Mouse (Mus musculus) hindbrain, embryonic 14.5 days (tissue): ENCODE results near the gene Serping1. TPM values are rescaled to one million over a fixed set of nuclear protein-coding genes. Genes with fewer than 3 reads are reported as not detected.

Source experiments
- ATAC-seq: fragments of 200-750 bp; cut with Nextera tagmentation; 2 replicates; pipeline ENCODE4 v1.8.0; 2017; ENCODE audit warnings: moderate number of reproducible peaks, mild to moderate bottlenecking, moderate TSS enrichment, moderate library complexity; ENCODE audit not compliant: low FRiP score
- DNase-seq: peaks from one replicate; pipeline ENCODE4 v3.0.0-alpha.2; 2015; ENCODE audit warnings: low spot score
- H3K27ac ChIP-seq: fragments of 300-500 bp; sonication (generic); 2 replicates; pipeline ENCODE4 v1.5.1; 2014; ENCODE audit warnings: mild to moderate bottlenecking, moderate library complexity
- H3K27me3 ChIP-seq: fragments of 300-500 bp; sonication (generic); 2 replicates; pipeline ENCODE4 v1.6.1; 2014; ENCODE audit warnings: mild to moderate bottlenecking, low read length, mixed read lengths; ENCODE audit not compliant: control insufficient read depth, insufficient read depth
- H3K36me3 ChIP-seq: fragments of 300-500 bp; sonication (generic); replicated peaks from 2 replicates; pipeline ENCODE4 v1.6.1; 2014; ENCODE audit not compliant: control insufficient read depth, insufficient read depth
- H3K4me1 ChIP-seq: fragments of 300-500 bp; sonication (generic); replicated peaks from 2 replicates; pipeline ENCODE4 v1.6.1; 2014; ENCODE audit warnings: antibody characterized with exemption, low read length, mixed read lengths; ENCODE audit not compliant: control insufficient read depth, insufficient read depth
- H3K4me2 ChIP-seq: fragments of 300-500 bp; sonication (generic); replicated peaks from 2 replicates; pipeline ENCODE4 v1.6.1; 2014; ENCODE audit warnings: mild to moderate bottlenecking, moderate library complexity
- H3K4me3 ChIP-seq: fragments of 300-500 bp; sonication (generic); replicated peaks from 2 replicates; pipeline ENCODE4 v1.5.1; 2014; ENCODE audit warnings: mild to moderate bottlenecking, low read length
- H3K9ac ChIP-seq: fragments of 300-500 bp; sonication (generic); 2 replicates; pipeline ENCODE4 v1.6.1; 2014
- H3K9me3 ChIP-seq: fragments of 300-500 bp; sonication (generic); 2 replicates; pipeline ENCODE4 v1.6.1; 2016; ENCODE audit warnings: low read length; ENCODE audit not compliant: control insufficient read depth
- WGBS: fragments of 180-500 bp; shearing (Covaris S2); extraction: QIAGEN DNeasy Blood & Tissue Kit; methylation state at CpG from one replicate; pipeline ENCODE4 v1.1.7; 2014; 5-methylcytosine and 5-hydroxymethylcytosine counted together
- polyA plus RNA-seq: library from polyadenylated mRNA; unstranded; fragments of >200 nt; fragmentation: Nextera tagmentation; extraction: Ambion mirVana; gene quantifications from 2 replicates; pipeline ENCODE4 v1.2.1, GENCODE M21; 2014

Gene Serping1
- polyA plus RNA-seq, 1 experiment from 2014 or later: 36.3 TPM

DNA sequence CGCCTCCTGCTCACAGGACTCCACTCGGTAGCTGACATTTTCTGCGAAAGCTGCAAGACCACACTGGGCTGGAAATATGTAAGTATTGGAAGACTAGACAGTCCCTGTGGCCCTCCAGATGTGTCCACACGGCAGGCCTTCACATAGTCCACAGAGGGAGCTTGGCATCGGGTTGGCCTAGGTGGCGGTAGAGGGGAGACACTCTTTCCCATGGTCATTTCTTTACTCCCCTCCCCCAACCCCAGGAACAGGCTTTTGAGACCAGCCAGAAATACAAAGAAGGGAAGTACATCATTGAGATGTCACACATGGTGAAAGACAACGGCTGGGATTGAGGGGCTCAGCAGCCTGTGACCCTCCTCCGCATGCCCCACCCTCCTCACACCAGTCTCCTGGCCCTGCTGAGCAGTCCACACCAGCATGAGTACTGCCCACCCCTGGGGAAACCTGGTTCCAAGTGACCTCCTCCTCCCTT is 37.8 kb downstream of the Serping1 start:
- DNase-seq (peak; percentile 41), ATAC-seq (no peak)
- H3K27ac ChIP-seq: no peak overlapping the region
- H3K4me2 ChIP-seq: peak overlapping the region; percentile 68
- H3K27me3 ChIP-seq: no peaks in the 10 kb centered on the region
- peaks cover 78% of the 10 kb centered on the region for H3K4me1 ChIP-seq
- 2% methylated on average over 8 of the region's 8 CpGs for WGBS
- H3K4me3 ChIP-seq: peak overlapping the region; percentile 23; the same call in 1 of the 2 replicates
- H3K9me3 ChIP-seq: no peaks in the 10 kb centered on the region
- H3K36me3 ChIP-seq: 0 out of 2 replicates have a peak, but pooled peaks cover 7% of the 10 kb centered on the region
- H3K9ac ChIP-seq: peak overlapping the region; percentile 49

- WGBS: 5% methylated on average over 27 of the region's 27 CpGs
- Histone ChIP-seq H3K9me3 (no peaks in the 10 kb centered on the region), H3K4me3 (peak overlapping the region; percentile 23), H3K4me2 (peak overlapping the region; percentile 68), H3K36me3 (0 out of 2 replicates have a peak, but pooled peaks cover 7% of the 10 kb centered on the region), H3K4me1 (peaks cover 68% of the 10 kb centered on the region), H3K9ac (peak overlapping the region; percentile 49), H3K27ac (no peak overlapping the region), H3K27me3 (no peaks in the 10 kb centered on the region)
- ATAC-seq (no peak), DNase-seq (no peak)
Measured at GRCm38 (mm10) chr2:84736312-84737161, 38.7 kb downstream of the Serping1 start.

GRCm38 (mm10) chr2:84735346-84735920 is 39.8 kb downstream of the Serping1 start:
- whole genome bisulfite sequencing: 19% methylated on average over 7 of the region's 7 CpGs
- peaks cover 58% of the 10 kb centered on the region for H3K4me1 ChIP-seq
- no peaks in the 10 kb centered on the region for H3K27me3 ChIP-seq
- 0 out of 2 replicates have a peak, but pooled peaks cover 5% of the 10 kb centered on the region for H3K36me3 ChIP-seq
- H3K4me2 ChIP-seq: peak overlapping the region; percentile 68
- ATAC-seq: no peak
- H3K27ac ChIP-seq: 0 out of 2 replicates have a peak overlapping the region, but pooled peaks have one; percentile 18
- peak overlapping the region; percentile 56 for H3K4me3 ChIP-seq
- H3K9ac ChIP-seq: peak overlapping the region; percentile 91
- no peak for DNase-seq
- no peaks in the 10 kb centered on the region for H3K9me3 ChIP-seq

- H3K4me1 ChIP-seq: peaks cover 52% of the 10 kb centered on the region
- peak overlapping the region; percentile 68 for H3K4me2 ChIP-seq
- peak overlapping the region; percentile 56 for H3K4me3 ChIP-seq
- WGBS: 0% methylated on average over 2 of the region's 2 CpGs
- H3K9ac ChIP-seq: peak overlapping the region; percentile 91
- peak overlapping the region; percentile 89 for H3K27ac ChIP-seq
- no peaks in the 10 kb centered on the region for H3K36me3 ChIP-seq
- ATAC-seq (no peak), DNase-seq (peak; percentile 33)
- H3K9me3 ChIP-seq: no peaks in the 10 kb centered on the region
- H3K27me3 ChIP-seq: no peaks in the 10 kb centered on the region
Measured at GRCm38 (mm10) chr2:84734919-84735318, 40.3 kb downstream of the Serping1 start.

DNA sequence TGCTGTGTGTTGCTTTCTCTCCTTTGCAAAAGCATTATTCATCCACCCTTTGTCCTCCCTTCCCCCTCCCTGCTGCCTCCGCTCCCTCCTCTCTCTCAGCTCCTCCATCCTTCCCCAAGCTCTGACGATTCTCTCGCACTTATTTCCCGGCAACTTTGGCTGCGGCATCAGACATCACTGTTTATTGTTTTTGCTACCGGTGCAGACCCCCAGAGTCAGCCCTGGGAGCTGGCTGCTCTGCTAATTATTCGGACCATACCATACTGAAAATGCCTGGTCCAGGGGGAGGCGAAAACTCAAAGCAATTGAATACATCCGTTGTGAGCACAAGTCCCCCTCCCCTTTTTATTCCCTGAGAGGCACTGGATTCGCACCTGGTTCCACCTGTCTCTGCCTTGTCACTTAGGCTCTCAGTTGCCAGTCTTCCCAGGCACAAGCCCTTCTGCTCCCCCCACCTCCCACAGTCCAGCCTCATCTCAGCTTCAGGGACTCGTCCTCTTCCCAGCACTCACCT is 40.8 kb downstream of the Serping1 start:
- H3K4me2 ChIP-seq: peak overlapping the region; percentile 68
- peaks cover 49% of the 10 kb centered on the region for H3K4me1 ChIP-seq

DNA sequence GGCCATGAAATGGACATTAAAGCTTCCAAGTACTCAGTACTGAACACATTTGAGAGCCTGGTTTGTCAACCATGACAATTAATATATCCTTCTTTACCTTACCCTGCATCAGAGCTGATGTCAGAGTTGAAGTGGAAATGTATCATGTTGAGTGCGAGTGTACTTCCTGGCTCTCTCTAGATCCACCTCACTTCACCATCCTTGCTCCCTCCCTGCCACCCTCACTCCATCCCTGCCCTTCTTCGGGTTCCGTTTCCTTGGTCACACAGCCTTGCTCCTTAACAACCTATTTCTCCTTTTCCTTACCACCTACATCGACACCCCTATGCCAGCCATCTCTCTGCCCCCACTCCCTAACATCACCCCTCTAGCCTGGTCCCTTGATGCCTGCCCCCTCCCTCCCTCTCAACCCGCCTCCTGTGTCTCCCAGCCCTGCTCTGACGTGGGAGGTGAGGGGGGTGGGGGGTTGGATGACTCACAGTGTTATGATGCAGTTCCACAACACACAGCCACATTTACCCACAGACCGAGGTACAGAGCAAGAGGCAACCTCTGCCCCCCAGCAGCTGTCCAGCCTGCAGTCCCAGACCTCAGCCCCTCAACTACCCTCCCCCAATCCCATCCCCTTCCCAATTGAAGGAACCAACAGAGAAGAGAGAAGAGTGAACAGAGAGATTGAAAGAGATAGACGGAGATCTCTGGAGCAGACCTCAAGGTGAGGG is 41.5 kb downstream of the Serping1 start, which contains the start of gene Ypel4:
TSS of gene Ypel4 (plus strand) at position 480 of the 722 bp plus-strand sequence.
- peak within 1 kb of the TSS; percentile 68 for H3K4me2 ChIP-seq
- no peaks in the 10 kb centered on the region for H3K27me3 ChIP-seq
- peak within 1 kb of the TSS; percentile 89 for H3K27ac ChIP-seq
- peak within 1 kb of the TSS; percentile 91 for H3K9ac ChIP-seq
- peak; percentile 77 for ATAC-seq
- H3K9me3 ChIP-seq: no peaks in the 10 kb centered on the region
- H3K36me3 ChIP-seq: no peaks in the 10 kb centered on the region
- peak; percentile 72 for DNase-seq
- peak within 1 kb of the TSS; percentile 56 for H3K4me3 ChIP-seq
- H3K4me1 ChIP-seq: peaks cover 45% of the 10 kb centered on the region
- 3% methylated on average over 8 of the region's 8 CpGs for WGBS

More for the DNA sequence above, 40.8 kb downstream of the Serping1 start:
- no peaks in the 10 kb centered on the region for H3K27me3 ChIP-seq
- ATAC-seq: peak; percentile 61
- H3K4me3 ChIP-seq: peak overlapping the region; percentile 56
- peak; percentile 71 for DNase-seq
- peak overlapping the region; percentile 89 for H3K27ac ChIP-seq
- H3K9ac ChIP-seq: peak overlapping the region; percentile 91
- under 1% methylated on average over 11 of the region's 11 CpGs for WGBS
- H3K9me3 ChIP-seq: no peaks in the 10 kb centered on the region
- no peaks in the 10 kb centered on the region for H3K36me3 ChIP-seq

GRCm38 (mm10) chr2:84732394-84732793 is 42.9 kb downstream of the Serping1 start:
- Histone ChIP-seq H3K9me3 (no peaks in the 10 kb centered on the region), H3K36me3 (no peaks in the 10 kb centered on the region), H3K4me2 (no peak overlapping the region), H3K4me1 (peaks cover 34% of the 10 kb centered on the region), H3K4me3 (no peak overlapping the region), H3K27me3 (no peaks in the 10 kb centered on the region), H3K9ac (no peak overlapping the region), H3K27ac (no peak overlapping the region)
- ATAC-seq: no peak
- 83% methylated on average over 1 of the region's 1 CpGs for WGBS
- no peak for DNase-seq

GRCm38 (mm10) chr2:84731206-84731605 is 44.0 kb downstream of the Serping1 start:
- Histone ChIP-seq H3K9ac (no peak overlapping the region), H3K4me2 (no peak overlapping the region), H3K27me3 (no peaks in the 10 kb centered on the region), H3K36me3 (no peaks in the 10 kb centered on the region), H3K27ac (no peak overlapping the region), H3K4me1 (peaks cover 28% of the 10 kb centered on the region), H3K9me3 (no peaks in the 10 kb centered on the region), H3K4me3 (no peak overlapping the region)
- WGBS: 79% methylated on average over 3 of the region's 3 CpGs
- ATAC-seq: no peak
- no peak for DNase-seq
